In the genomic region with DNA sequence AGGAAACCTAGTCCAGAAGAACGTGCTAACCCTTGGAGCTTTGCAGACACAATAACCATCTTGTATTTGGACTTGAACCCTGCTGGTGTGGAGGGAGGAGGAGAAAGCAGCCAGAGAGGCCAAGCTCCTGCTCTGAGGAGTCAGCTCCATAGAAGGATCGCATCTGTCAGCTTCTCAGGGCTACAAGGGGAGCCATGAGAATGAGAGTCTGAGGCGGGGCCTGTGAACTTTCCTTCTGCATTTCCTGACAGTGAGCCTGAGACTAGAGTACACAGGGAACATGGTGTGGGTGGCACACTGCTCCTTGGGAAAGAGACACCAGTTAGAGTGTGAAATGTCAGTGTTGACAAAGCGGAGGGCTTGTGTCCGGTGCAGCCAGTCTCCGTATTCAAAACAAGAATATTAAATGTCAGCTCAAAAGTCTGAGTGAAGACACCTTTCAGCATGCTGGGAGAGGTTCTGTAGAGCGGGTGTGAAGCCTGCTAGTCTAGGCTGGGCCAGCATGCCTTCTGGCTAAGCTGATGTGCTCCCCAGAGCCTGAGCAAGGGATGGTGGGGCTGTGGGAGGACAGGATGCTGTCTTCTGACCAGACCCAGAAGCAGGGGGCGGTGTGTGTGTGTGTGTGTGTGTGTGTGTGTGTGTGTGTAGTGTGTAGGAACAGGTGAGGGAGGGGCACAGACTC, we compare ENCODE assay signal across 7 mouse cellular contexts.
DNase-seq lines count a peak whose midpoint lies in the region; ATAC-seq lines count a peak whose summit lies in the region.
"Not testable (repeated sequence)": the region's sequence is repeated elsewhere in the genome, so short reads cannot be mapped to it uniquely, and the experiment has no call there.

No protein-coding gene starts in this region.

- peak overlapping the region; percentile 87 for H3K27ac ChIP-seq in brown adipose tissue, adult 24 weeks (replicated peaks; ENCODE audit: low read depth, low read length)
- not testable (repeated sequence) for H3K27ac ChIP-seq in heart, embryonic 12.5 days (ENCODE audit: poor library complexity, severe bottlenecking); kidney, embryonic 14.5 days (ENCODE audit: low read depth, low read length); midbrain, embryonic 11.5 days (ENCODE audit: low read depth, low read length); stomach, embryonic 14.5 days (ENCODE audit: low read length)

- H3K4me3 ChIP-seq in brown adipose tissue, adult 24 weeks (ENCODE audit: insufficient read depth, low read depth, low read length); heart, embryonic 12.5 days; kidney, embryonic 14.5 days (ENCODE audit: low read length); midbrain, embryonic 11.5 days (ENCODE audit: low read depth, low read length); stomach, embryonic 14.5 days (ENCODE audit: low read depth, low read length): not testable (repeated sequence)

- peak; percentile 25 to 48 for DNase-seq in kidney, postnatal 25 days
- peak; percentile 24 for DNase-seq in left cerebral cortex, adult 11 months (ENCODE audit: low spot score)
- peak; percentile 26 for DNase-seq in midbrain, embryonic 11.5 days (ENCODE audit: low spot score, missing footprints)

- not testable (repeated sequence) for H3K4me2 ChIP-seq in heart, embryonic 12.5 days; kidney, embryonic 14.5 days (replicated peaks; ENCODE audit: low read depth, low read length); midbrain, embryonic 11.5 days; stomach, embryonic 14.5 days (replicated peaks; ENCODE audit: low read depth, low read length)

- WGBS in heart, embryonic 12.5 days, result 51% methylated on average over 8 of the region's 8 CpGs
- 33% methylated on average over 8 of the region's 8 CpGs for WGBS in kidney, embryonic 14.5 days
- WGBS in midbrain, embryonic 11.5 days, result 69% methylated on average over 8 of the region's 8 CpGs
- 35% methylated on average over 8 of the region's 8 CpGs for WGBS in stomach, embryonic 14.5 days

- not testable (repeated sequence) for H3K9me3 ChIP-seq in heart, embryonic 12.5 days (replicated peaks); kidney, embryonic 14.5 days (ENCODE audit: control insufficient read depth, low read length); midbrain, embryonic 11.5 days (ENCODE audit: control insufficient read depth, low read length); stomach, embryonic 14.5 days (ENCODE audit: control insufficient read depth, low read depth, low read length)

- H3K27me3 ChIP-seq in heart, embryonic 12.5 days (replicated peaks); kidney, embryonic 14.5 days (ENCODE audit: control insufficient read depth, insufficient read depth, low read length); midbrain, embryonic 11.5 days (ENCODE audit: control insufficient read depth, insufficient read depth, low read length); stomach, embryonic 14.5 days (ENCODE audit: control insufficient read depth, insufficient read depth, low read length): not testable (repeated sequence)

- H3K4me1 ChIP-seq in brown adipose tissue, adult 24 weeks (ENCODE audit: control insufficient read depth, insufficient read depth, insufficient read length, low read length), result peaks cover 40% of the 10 kb centered on the region
- H3K4me1 ChIP-seq in heart, embryonic 12.5 days (replicated peaks); midbrain, embryonic 11.5 days (ENCODE audit: control insufficient read depth, insufficient read depth, low read length); stomach, embryonic 14.5 days (ENCODE audit: control insufficient read depth, insufficient read depth, low read length): not testable (repeated sequence)
- peaks cover 18% of the 10 kb centered on the region for H3K4me1 ChIP-seq in kidney, embryonic 14.5 days (ENCODE audit: control insufficient read depth, insufficient read depth, low read length)

- not testable (repeated sequence) for H3K36me3 ChIP-seq in heart, embryonic 12.5 days; kidney, embryonic 14.5 days (ENCODE audit: control insufficient read depth, insufficient read depth, low read length); midbrain, embryonic 11.5 days (ENCODE audit: control insufficient read depth, insufficient read depth, low read length); stomach, embryonic 14.5 days (ENCODE audit: control insufficient read depth, insufficient read depth, low read length)

- not testable (repeated sequence) for H3K9ac ChIP-seq in heart, embryonic 12.5 days; kidney, embryonic 14.5 days (ENCODE audit: low read depth, low read length); midbrain, embryonic 11.5 days (ENCODE audit: low read length); stomach, embryonic 14.5 days (replicated peaks; ENCODE audit: low read depth, low read length)

- ATAC-seq in heart, embryonic 12.5 days (ENCODE audit: insufficient number of reproducible peaks, low FRiP score), result peak; percentile 6; the same call in 1 of the 2 replicates
- ATAC-seq in kidney, embryonic 14.5 days (ENCODE audit: low FRiP score, low TSS enrichment), result peak; percentile 34; the same call in 1 of the 2 replicates
- not testable (repeated sequence) for ATAC-seq in midbrain, embryonic 11.5 days (ENCODE audit: low FRiP score)
- ATAC-seq in stomach, embryonic 14.5 days (ENCODE audit: insufficient number of reproducible peaks, insufficient read depth, low FRiP score, low read depth), result peak; percentile 44; the same call in 1 of the 2 replicates
